Mouse (Mus musculus) heart, postnatal 25 days (tissue): ENCODE data around the gene Ttyh2. TPM values are rescaled to one million over a fixed set of nuclear protein-coding genes. Genes with fewer than 3 reads are reported as not detected.

Source experiments
- DNase-seq: peaks from one replicate; pipeline ENCODE4 v3.0.0; 2022; ENCODE audit warnings: low spot score
- intact Hi-C: fragments of 180-260 bp; cut with DNase I; formaldehyde crosslinking; loops from one replicate; pipeline ENCODE4 v1.15.1; 2025
- total RNA-seq, 2 experiments: library from RNA; stranded (reverse); gene quantifications; 2 replicates each; pipeline ENCODE4 v1.2.3; 2021

The Ttyh2 gene
- total RNA-seq, 2 experiments from 2014 or later, result 5.3 to 5.8 TPM

- intact Hi-C loops, result no loop called here
- no peak for DNase-seq
These were observed 57.7 kb downstream of the Ttyh2 start for GRCm38 (mm10) chr11:114732890-114733289.

GRCm38 (mm10) chr11:114736111-114736510, 60.9 kb downstream of the Ttyh2 start:
- intact Hi-C loops, result no loop called here
- DNase-seq, result no peak

- intact Hi-C loops, result no loop called here
- no peak for DNase-seq
These were observed 61.8 kb downstream of the Ttyh2 start for GRCm38 (mm10) chr11:114736913-114737624.

GRCm38 (mm10) chr11:114740598-114740997, 65.4 kb downstream of the Ttyh2 start:
- no peak for DNase-seq
- intact Hi-C loops, result no loop called here

GRCm38 (mm10) chr11:114741451-114741850, 66.2 kb downstream of the Ttyh2 start:
- intact Hi-C loops, result no loop called here
- DNase-seq, result no peak

- peak; percentile 70 for DNase-seq
These were observed 69.9 kb downstream of the Ttyh2 start for GRCm38 (mm10) chr11:114745134-114745533.

GRCm38 (mm10) chr11:114747564-114748138, 72.4 kb downstream of the Ttyh2 start:
- intact Hi-C loops, result no loop called here
- DNase-seq, result no peak

More at GRCm38 (mm10) chr11:114745134-114745533, 69.9 kb downstream of the Ttyh2 start:
- intact Hi-C loops, result loop anchor here (1.0 to 2.0 kb wide), 2 partner anchors 44 to 168 kb away; no protein-coding TSS in a partner anchor

- intact Hi-C loops, result no loop called here
- peak; percentile 27 for DNase-seq
These were observed 89.9 kb downstream of the Ttyh2 start, which contains the start of gene Kif19a for GRCm38 (mm10) chr11:114764820-114765818. Kif19a (plus strand) TSS chr11:114765388.

GRCm38 (mm10) chr11:114769911-114770310, 94.7 kb downstream of the Ttyh2 start:
- DNase-seq, result no peak

More at GRCm38 (mm10) chr11:114769911-114770310, 94.7 kb downstream of the Ttyh2 start:
- intact Hi-C loops, result no loop called here

Other genes with a start within 250 kb of the Ttyh2 start
- gene Rpl38, start 6.9 kb upstream of the Ttyh2 start, total RNA-seq, result 100 to 1,000 TPM; 532 to 566 TPM
- under 1 TPM; 0.13 to 0.25 TPM for gene Dnaic2, start 52.0 kb downstream of the Ttyh2 start, total RNA-seq
- under 1 TPM; 0.13 to 0.25 TPM for gene Kif19a, start 90.0 kb downstream of the Ttyh2 start, total RNA-seq
- not detected for gene Btbd17, start 120.5 kb downstream of the Ttyh2 start, total RNA-seq
- not detected for gene Gpr142, start 123.5 kb downstream of the Ttyh2 start, total RNA-seq
- gene Gprc5c, start 175.7 kb downstream of the Ttyh2 start, total RNA-seq, result 1 to 10 TPM; 6.4 to 9.7 TPM
- under 1 TPM; 0.81 to 0.99 TPM for gene Cd300a, start 214.6 kb downstream of the Ttyh2 start, total RNA-seq